Mouse (Mus musculus): Measurements from ENCODE around the gene Evx1. TPM values are rescaled to one million over a fixed set of nuclear protein-coding genes. Genes with fewer than 3 reads are reported as not detected.

Gene Evx1
- polyA plus RNA-seq (2012; rRNA removed): 0.16 and 0.74 TPM in 2 replicates

DNA sequence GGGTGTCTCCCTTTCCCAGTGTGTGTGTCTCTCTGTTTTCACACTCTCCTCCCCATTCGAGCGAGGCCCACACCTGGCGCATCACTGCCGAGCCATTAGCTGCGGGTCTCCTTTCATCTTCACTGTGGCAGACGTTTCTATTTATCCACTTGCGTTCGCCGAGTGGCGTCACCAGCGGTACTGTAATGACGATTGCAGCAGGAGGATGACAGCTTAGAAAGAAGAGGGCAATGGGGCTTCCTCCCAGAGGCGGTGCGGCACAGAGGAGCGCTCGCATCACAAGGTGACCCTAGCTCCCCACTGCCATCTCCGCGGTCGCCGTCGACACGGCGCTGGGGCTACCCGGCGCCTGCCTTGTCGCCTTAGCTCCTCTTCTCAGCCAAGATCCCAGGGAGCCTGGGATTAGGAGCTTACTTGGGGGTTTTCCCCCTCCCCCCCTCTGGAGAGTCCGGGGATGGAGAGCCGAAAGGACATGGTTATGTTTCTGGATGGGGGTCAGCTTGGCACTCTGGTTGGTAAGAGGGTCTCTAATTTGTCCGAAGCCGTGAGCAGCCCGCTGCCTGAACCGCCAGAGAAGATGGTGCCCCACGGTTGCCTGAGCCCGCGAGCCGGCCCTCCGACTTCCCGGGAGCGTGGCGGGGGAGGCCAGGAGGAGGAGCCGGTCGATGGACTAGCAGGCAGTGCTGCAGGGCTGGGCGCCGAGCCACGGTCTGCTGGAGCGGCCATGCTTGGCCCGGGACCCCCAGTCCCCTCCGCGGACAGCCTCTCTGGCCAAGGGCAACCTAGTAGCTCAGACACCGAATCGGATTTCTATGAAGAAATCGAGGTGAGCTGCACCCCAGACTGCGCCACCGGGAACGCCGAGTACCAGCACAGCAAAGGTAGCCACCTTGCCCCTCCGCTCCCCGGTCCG, at the start of gene Evx1:
Evx1 (plus strand) TSS at position 108 of the 913 bp plus-strand sequence.
- DNase-seq (ENCODE audit: low read depth): no peak

DNA sequence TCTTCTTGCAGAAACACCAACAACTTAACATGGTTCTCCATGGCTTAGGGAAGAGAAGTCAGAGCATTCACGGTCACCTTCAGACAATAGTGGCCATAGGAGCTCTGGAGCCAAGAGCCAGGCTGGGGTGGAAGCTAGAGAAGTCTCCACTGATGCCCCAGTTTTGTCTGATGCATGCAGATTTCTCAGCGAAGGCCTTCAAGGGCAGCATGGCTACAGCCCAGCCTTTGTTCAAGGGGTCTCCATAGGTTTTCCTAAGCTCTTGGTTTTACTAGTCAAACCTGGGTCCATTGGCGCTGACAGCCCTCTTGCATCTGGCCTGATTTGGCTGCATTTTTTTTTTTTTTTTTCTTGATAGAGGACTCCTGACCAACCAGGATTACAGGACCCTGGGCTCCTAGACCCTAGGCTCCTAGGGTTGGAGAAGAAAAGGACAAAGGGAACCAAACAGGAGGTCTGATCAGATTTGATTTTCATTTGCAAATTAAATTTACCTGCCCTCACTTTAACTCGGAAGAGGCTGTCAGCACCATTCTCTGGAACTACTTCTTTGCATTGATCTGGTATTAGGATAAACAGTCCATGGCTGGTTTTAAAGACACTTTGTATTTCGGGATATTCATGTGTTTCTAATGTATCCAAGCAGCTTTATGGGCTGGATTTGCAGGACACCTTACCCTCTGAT, 49.0 kb upstream of the Evx1 start:
- no peak for DNase-seq (ENCODE audit: low read depth)

DNA sequence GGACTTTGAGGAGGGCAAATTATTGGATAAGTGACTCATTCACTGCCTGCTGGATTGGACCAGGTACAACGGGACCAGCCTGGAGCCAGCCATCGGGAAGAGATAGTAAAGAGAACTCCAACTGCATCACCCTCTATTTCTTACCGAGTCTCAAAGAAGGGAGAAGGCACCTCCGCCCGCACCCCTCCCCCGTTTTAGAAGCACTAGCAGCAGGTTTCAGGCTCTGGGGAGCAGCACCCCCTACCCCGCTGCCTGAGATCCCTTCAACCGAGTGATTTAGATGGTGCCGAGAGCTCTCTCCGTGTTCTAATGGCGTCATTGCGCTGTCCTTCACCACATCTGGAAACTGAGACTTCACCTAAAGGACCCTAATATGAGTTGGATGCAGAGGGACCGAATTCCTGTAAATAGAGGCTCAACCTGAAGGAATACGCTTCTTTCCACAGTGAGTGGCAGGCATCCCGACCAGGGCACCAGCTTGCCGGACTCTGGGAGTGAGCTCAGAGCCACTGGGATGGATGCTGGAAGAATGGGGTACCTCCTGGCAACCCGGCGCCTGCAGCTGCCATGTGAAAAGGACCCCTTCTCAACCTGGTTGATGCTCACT, 47.9 kb upstream of the Evx1 start:
- DNase-seq (ENCODE audit: low read depth): no peak

DNA sequence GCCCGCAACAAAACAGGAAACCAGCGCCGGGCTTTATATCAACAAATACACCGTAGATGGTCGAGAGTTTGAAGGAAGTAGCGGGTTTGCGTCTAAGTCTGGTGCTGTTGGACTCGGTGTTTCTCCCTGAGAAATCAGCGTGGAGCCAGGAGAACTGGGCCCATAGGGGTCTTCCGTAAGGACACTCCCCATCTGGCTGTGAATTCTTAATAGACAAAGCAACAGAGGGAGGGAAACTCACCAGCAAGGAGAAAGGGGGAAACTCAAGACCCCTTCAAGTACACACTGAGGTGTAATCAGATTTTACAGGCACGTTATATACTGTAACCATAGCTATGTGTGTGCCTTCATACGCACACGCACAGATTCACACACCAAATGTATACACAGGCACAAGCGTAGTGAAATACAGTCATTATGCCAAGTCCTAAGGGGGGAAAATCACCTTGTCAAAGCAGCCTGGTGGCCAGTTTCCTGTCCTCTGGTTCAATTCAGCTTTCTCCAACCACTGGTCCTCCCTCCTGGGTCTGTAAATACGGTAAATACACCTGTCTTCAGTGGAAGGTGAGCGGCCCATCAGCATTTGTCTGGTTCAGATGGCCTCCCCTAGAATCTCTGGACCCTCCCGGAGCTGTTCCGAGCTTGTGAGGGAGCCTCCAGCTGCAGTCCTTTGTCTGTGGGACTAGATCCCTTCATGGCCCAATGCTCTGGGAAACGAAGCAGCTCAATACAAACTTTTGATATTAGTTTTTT, 47.2 kb upstream of the Evx1 start:
- no peak for DNase-seq (ENCODE audit: low read depth)

DNA sequence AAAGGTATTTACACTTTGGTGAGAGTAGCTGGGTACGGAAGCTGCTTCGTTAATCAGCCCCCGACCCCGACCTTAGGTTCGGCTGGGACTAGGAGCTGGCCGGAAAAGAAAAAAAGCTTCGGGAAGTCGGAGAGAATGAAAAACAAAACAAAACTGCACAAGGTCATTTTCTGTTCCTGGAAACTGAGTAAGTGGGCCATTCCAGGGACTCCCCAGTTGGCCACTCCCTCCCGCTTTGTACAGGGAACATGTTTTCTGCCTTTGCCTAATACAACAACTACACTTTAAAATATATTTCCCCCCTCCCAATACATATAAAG, 46.7 kb upstream of the Evx1 start:
- no peak for DNase-seq (ENCODE audit: low read depth)

DNA sequence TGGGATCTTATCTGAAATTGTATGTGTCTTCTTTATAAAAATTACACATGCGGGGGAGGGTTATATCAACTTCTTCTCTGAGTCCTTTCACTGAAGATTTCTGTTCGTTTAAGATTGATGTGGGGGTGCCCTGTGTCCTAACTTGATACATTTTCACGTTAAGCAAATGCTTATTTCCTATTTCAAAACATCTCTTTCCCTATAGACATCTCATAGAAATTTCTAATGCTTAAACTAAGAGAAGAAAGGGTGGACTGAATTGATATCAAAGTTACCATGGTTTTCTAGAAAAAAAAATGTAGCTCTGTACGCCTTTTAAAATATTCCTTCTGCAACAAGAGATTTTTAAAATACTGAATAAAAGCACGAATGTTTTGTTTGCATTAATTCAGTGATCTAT, 46.1 kb upstream of the Evx1 start:
- no peak for DNase-seq (ENCODE audit: low read depth)

DNA sequence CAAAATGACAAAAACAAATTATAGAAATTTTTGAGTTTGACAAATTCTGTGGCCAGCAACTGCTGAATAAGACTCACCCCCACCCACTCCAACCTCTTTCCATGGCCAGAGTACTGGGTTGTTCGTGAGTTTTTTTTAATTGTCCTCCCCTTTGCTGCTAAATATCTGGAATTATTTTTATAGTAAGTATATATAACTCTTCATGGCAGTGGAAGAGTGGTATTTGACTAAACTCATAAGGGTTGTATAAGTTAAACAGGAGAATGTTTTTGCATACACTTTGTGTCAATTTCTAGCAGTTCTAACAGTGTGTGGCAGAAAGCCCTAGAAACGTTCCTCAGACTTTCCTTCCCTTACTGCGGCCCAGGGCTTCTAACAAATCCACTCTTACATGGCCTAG, 45.6 kb upstream of the Evx1 start:
- DNase-seq (ENCODE audit: low read depth): no peak

DNA sequence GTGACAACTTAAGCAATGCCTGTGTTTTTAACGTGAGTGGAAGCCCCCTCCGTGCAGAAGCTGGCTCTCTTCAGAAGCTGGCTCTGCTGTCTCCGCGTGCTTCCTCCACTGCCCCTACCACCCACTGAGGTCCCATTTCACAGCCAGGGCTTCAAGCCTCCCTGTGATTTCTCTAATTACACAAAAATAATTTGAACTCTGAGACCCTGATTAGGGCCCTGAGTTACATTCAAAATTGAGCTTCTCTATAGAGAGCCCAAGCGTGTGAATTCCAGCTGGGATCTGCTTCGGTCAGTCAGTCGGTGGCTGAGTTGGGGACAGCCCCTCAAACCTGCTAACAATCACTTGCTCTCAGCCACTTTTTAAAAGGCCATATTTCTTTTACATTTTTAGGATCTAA, 45.0 kb upstream of the Evx1 start:
- DNase-seq (ENCODE audit: low read depth): no peak

DNA sequence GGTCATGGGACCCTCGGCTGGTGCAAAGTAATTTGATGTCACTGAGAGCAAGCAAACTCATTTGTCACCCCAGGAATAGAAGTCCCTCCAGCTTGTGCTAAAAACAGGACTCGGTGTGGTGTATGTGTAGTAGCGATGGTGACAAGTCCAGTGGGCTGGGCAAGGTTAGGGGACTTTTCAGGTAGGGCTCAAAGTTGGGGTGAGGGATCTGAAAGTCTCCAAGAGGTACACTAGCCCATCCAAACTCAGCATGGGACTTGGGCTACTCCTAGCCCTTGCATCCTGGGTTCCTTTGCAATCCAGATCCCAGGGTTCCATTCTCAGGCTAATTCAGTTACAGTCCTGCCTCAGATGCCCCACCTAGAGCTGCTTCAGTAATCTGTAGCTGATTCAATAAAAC, 44.5 kb upstream of the Evx1 start:
- no peak for DNase-seq (ENCODE audit: low read depth)

DNA sequence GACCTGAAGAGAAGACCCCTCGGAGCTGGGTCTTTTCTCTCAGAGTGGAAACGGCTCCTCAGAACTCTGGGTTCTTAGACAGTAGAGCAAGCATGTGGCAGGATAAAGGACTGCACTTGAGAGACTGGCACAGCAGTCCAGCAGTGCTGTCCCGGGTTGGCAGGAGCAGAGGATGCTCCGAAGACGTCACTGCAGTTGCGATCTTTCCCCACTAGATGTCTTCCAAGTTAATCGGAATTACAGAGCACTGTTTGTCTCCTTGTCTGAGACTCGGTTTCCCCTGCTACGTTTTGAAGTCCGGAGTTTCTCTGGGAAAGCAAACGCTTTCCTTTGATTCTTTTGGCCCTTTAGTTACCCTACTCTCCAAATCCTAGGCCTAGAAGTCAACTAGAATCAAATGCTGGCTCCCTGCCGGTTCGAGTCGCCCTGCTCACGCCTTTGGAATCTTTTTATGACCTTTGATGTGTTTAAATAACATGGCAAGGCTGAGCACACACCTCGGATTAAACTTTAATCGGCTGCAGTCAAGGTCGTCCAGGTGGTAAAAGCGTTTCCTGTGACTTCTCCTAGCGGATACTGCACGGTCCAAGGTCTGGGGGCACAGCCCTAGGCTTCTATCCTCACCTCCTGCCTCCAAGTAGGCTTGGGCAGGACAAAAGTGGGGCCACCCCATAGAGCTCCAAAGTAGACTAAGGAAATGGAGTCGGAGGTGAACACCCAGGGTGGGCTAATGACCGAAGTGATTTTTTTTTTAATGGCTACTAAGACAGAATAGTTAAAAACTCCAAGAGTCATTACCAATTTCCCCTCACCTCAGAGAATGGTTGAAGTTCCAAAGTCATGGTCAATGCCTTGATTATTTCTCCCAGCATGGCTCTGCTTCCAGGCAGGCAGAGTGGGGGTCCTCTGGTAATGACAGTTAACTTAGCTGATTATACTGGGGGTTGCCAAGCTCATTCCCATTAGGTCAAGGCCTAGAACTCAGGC, 42.5 kb upstream of the Evx1 start:
- no peak for DNase-seq (ENCODE audit: low read depth)

DNA sequence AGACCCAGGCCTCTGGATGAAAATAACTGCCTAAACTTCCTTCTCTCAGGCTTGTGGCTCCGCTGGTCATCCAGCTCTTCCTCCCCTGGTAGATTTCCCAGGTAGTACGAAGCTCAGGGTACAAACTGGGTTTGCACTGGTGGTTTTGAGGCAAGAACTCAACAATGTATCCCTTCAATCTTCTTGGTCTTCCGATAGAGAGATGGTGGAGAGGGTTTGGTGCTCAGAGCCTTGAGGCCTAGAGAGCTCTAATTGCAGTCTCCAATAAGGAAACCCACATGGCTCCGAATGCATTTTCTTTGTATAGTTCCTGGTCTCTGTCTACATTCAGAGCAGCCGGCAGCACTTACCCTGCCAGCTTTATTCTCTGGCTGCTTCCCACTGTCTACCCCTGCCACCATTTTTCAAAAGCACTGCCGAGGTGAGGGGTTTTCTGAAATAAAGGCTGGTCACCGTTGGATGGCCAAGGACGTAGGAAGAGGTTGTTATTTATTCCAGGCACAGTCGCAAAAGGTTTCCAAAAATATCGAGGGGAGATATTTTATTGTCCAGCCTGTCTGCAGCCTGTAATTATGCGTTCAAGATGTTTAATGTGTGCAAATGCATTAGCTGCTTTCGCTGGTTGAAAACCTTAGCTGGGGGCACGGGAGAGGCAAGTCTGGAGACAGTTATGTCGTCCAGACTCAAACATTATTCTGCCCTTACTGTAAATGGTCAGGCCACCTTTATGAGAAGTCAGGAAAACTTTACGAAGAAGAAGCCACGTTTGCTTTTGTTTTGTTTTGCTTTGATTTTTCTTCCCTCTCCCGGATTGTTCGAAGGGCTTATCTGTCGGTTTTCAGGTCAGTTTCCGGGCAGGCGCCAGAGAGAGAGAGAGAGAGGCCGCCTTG, 40.3 kb upstream of the Evx1 start:
- DNase-seq (ENCODE audit: low read depth): no peak

DNA sequence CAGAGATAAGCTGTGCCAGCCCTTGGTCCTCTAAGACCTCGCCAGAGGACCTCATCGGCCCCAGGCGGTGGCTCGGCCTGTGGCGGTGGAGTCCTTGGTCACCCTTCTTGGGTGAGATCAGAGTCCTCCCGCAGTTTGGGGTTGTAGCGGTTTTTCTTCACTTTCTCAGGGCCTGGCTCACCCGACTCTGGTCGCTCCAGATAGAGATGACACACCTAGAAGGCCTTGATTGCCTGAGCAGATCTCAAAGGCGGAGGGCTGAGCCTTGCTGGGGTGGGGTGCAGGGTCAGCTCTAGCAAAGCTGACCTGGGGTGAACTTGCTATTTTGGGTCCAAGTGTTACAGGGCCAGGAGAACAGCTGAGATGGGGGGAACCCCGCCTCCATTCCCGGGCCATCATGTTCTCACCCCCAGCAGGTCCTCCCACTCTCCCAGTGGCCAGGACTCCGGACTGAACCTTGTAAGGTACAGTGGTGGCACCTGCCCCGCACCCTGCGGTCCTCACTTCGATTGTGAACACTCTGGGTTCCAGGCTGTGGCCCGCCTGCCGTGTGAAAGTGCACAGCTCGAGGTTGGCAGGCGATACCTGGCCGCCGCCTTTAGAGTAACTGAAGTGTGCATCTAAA, 39.5 kb upstream of the Evx1 start:
- DNase-seq (ENCODE audit: low read depth): no peak

DNA sequence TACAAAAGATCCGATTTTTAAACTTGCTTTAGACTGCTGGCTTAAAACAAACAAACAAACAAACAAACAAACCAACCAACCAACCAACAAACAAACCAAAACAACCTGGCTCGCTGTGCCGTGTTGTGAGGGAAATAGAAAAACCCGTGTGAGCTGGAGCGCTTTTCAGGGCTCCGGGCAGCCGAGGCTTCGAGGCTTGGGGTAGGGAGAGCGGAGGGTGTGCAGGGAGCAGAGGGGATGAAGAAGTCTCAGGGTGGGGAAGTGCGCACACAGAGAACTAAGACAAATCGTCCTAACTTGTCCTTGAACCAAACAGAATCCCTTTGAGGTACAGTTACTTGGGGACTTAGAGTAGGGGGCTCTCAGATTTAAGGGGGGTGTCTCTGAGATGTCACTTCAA, 38.7 kb upstream of the Evx1 start:
- no peak for DNase-seq (ENCODE audit: low read depth)

DNA sequence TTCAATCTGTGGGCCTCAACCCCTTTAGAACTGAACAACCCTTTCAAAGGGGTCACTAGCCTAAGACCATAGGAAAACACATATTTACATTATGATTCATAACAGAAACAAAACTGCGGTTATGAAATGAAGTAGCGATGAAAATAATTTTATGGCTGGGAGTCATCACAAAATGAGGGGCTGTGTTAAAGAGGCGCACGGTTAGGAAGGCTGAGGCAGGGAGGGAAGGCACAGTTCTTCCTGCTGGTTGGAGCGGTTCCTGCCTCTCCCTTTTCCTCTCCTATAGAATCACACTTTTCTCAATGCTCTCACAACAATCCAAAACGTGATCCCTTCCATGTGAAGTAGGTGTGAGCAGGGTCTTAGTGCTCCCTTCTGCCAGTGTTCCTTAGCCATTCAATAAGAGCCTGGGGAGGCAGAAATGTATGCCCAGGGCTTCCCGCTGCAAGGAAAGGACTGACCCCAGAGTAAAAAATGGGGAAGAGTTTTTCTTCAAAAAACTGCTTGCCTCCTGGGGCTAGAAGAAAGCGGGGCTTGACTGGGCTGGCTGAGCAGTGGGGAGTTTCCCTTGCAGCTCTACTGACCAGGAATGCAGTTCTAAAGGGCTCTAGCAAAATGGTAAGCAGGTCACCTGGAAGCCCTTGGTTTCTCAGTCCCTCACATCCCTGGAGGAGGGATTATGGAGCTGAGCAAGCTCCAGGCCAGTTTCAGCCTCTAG, 37.6 kb upstream of the Evx1 start:
- no peak for DNase-seq (ENCODE audit: low read depth)

DNA sequence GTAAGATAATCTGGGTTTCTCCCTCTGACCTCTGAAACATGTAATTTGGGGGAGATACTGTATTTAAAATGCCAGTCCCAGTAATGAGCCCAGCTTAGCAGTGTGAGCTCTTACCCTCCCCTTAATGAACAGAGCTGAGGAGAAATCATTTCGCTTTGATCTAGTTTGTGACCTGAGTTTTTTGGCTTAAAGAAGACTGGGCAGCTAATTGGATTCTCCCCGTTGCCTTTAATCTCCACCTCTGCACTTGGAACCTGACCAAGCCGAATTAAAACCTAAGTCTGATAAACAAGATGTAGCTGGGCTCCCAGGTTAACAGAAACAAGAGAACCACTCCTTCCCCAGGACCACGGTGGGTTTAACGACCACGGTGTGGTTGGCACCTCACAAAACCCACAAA, 36.9 kb upstream of the Evx1 start:
- no peak for DNase-seq (ENCODE audit: low read depth)

DNA sequence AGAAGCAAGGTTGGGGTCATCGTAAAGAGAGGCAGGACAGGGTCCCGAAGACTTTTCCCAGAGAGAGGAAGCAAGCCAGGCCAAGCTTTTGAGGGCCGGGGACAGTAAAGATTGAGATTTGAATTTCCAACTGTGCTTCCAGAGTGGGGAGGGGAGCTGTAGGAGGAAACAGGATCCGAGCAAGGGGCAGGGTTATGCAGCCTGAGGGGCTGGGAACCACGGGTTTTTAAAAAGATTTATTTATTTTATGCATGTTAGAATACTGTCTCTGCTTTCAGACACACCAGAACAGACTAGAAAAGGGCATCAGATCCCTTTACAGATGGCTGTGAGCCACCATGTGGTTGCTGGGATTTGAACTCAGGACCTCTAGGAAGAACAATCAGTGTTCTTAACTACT, 36.4 kb upstream of the Evx1 start:
- DNase-seq (ENCODE audit: low read depth): no peak

DNA sequence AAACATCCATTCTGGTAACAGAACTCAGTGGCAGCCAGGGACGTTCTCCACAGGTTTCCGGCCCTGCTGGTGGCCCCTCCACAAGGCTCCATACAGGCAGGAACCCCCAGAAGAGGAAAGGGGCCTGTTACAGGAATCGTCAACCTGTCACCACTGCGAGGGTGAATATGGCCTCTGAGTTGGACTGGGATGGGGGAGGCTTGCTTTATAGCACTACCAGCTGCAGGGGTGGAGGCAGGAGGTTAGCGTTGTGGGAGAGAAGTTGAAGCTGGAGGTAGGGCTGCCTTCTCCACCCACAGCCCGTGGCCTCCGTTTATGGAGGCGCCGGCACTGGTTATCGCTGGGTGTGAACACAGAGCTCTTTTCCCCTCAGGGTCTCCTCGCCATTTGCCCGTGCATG, 32.2 kb upstream of the Evx1 start:
- DNase-seq (ENCODE audit: low read depth): no peak

DNA sequence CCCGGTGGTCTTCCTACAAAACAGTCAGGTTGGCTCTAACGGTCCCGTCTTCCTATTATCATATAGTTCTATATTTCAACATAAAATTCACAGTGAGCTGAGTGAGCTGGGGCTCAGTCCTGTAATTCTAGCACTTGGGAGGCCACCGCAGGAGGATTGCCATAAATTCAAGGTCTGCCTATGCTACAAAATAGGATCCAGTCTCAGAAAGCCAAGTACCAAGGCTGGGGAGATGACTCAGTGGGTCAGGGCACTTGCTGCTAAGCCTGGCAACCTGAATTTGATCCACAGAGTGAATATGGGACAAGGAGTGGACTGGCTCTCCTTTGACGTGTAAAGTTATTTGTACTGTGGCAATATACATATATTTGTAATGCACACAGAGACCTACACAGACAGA, 29.4 kb upstream of the Evx1 start:
- no peak for DNase-seq (ENCODE audit: low read depth)

DNA sequence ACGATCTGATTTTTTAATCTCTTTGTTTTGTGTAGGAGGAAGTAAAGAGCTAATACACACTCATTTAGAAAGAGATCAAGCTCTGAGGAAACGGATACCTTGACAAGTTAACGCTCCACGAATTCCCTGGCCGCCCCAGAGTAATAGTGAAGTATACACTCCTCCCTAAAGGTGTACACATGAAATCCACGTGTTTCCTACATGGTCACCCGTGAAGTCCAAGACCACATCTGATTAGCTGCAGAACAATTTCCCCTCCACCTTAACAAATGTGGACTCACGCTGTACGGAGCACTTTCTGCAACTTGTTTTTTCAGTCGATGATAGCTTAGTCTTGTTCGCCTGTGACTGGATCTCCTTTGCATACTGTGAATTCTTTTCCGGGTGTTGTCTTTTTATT, 23.1 kb upstream of the Evx1 start:
- DNase-seq (ENCODE audit: low read depth): no peak
